In the genomic region with DNA sequence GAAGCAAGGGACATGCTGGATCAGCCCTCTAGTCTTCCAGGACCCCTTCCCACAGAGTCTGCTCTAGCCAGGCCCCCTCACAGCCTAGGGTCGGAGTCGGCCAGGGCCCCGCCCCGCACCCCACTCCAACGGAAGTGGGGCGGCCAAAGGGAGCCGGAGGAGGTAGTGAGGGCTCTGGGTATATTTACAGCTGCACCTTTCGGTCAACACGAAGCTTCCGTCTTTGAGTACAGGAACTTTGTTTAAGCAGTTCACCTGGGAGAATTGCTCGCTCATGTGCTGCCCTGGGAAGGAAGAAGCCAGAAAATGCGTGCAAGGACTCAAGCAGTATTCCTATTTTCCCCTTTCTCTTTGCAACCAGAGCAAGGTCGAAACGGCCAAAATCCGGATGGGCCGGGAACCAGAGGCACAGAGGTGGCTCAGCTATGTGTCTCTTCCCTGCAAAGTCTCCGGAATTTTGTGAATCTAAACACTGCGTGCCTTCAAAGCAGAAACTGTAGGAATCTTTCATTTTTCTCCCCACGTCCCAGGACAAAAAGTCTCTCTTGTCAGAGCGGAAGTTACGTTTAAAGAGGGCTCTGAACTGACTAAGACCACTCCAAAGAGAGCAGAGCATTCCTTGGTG, we compare ENCODE assay signal across 1 mouse cellular context.
A peak's percentile ranks its signal among the peaks of the same experiment; 100 is the strongest.
TF ChIP-seq lines count a peak whose summit lies in the region.

No protein-coding gene starts in this region.

TF ChIP-seq in CH12.LX, 34 proteins besides CTCF, POLR2A, EP300 and RAD21:
- TF ChIP-seq NELFE (IDR thresholded peaks at IDR 0.05; ENCODE audit: low read depth, low read length) (no peak; the same call in 1 of the 2 replicates), SMC3 (IDR thresholded peaks at IDR 0.05; ENCODE audit: low read depth, low read length) (no peak), JUND (conservative IDR thresholded peaks at IDR 0.05; ENCODE audit: low read depth, low read length) (no peak), MEF2A (IDR thresholded peaks at IDR 0.05; ENCODE audit: borderline replicate concordance, low read depth, low read length) (peak; percentile 32; the same call in 1 of the 2 replicates), MAFK (IDR thresholded peaks at IDR 0.05; ENCODE audit: insufficient replicate concordance, low read length) (no peak), SIN3A (IDR thresholded peaks at IDR 0.05; ENCODE audit: low read length) (peak; percentile 83; the same call in 1 of the 2 replicates), UBTF (IDR thresholded peaks at IDR 0.05; ENCODE audit: low read depth, low read length) (no peak), ZC3H11A (IDR thresholded peaks at IDR 0.05; ENCODE audit: low read depth, low read length) (no peak), E2F4 (IDR thresholded peaks at IDR 0.05; ENCODE audit: insufficient replicate concordance, low read depth, low read length) (no peak), IRF4 (IDR thresholded peaks at IDR 0.05; ENCODE audit: low read depth, low read length) (peak; percentile 8; the same call in 1 of the 2 replicates), BHLHE40 (IDR thresholded peaks at IDR 0.05; ENCODE audit: low read depth, low read length) (peak; percentile 46; the same call in 1 of the 2 replicates), ETS1 (conservative IDR thresholded peaks at IDR 0.05; ENCODE audit: low read depth, low read length) (0 out of 2 replicates have a peak, but pooled peaks have one; percentile 21), ZNF384 (IDR thresholded peaks at IDR 0.05; ENCODE audit: low read depth, low read length) (no peak), MAZ (IDR thresholded peaks at IDR 0.05; ENCODE audit: low read depth, low read length) (peak; percentile 47; the same call in 1 of the 2 replicates), NRF1 (IDR thresholded peaks at IDR 0.05; ENCODE audit: low read depth, low read length) (no peak), ELF1 (IDR thresholded peaks at IDR 0.05; ENCODE audit: low read depth, low read length) (peak; percentile 64), POLR2AphosphoS2 (IDR thresholded peaks at IDR 0.05; ENCODE audit: low read depth, low read length) (0 out of 2 replicates have a peak, but pooled peaks have one; percentile 46), HCFC1 (IDR thresholded peaks at IDR 0.05; ENCODE audit: low read depth, low read length) (no peak), CHD2 (IDR thresholded peaks at IDR 0.05; ENCODE audit: low read length) (peak; percentile 64), USF1 (IDR thresholded peaks at IDR 0.05; ENCODE audit: low read depth, low read length) (no peak), ZKSCAN1 (IDR thresholded peaks at IDR 0.05; ENCODE audit: borderline replicate concordance, low read depth, low read length) (no peak), MYC (IDR thresholded peaks at IDR 0.05; ENCODE audit: low read depth, low read length) (no peak), JUN (IDR thresholded peaks at IDR 0.05; ENCODE audit: insufficient read depth, low read depth, low read length) (no peak), ZMIZ1 (IDR thresholded peaks at IDR 0.05; ENCODE audit: low read depth, low read length) (no peak), TCF12 (IDR thresholded peaks at IDR 0.05; ENCODE audit: low read depth, low read length) (peak; percentile 70), CHD1 (IDR thresholded peaks at IDR 0.05; ENCODE audit: low read depth, low read length) (no peak), RCOR1 (conservative IDR thresholded peaks at IDR 0.05; ENCODE audit: low read depth, low read length) (0 out of 2 replicates have a peak, but pooled peaks have one; percentile 24), GABPA (IDR thresholded peaks at IDR 0.05; ENCODE audit: insufficient replicate concordance, low read depth, low read length) (no peak), KAT2A (IDR thresholded peaks at IDR 0.05; ENCODE audit: insufficient replicate concordance, low read length) (no peak), PAX5 (IDR thresholded peaks at IDR 0.05; ENCODE audit: low read length) (no peak), MAX (IDR thresholded peaks at IDR 0.05; ENCODE audit: low read length) (0 out of 2 replicates have a peak, but pooled peaks have one; percentile 39), USF2 (conservative IDR thresholded peaks at IDR 0.05; ENCODE audit: low read depth, low read length) (no peak), MXI1 (IDR thresholded peaks at IDR 0.05; ENCODE audit: low read depth, low read length) (no peak; the same call in 1 of the 2 replicates), TBP (conservative IDR thresholded peaks at IDR 0.05; ENCODE audit: low read depth, low read length) (0 out of 2 replicates have a peak, but pooled peaks have one; percentile 33)
TF ChIP-seq in CH12.LX: peak in this region for 13.
